Mouse (Mus musculus) limb, embryonic 11.5 days (tissue): ENCODE measurements around the gene Atp6v1a. TPM values are rescaled to one million over a fixed set of nuclear protein-coding genes. Genes with fewer than 3 reads are reported as not detected.

Experiments
- ATAC-seq: fragments of 200-750 bp; cut with Nextera tagmentation; 2 replicates; pipeline ENCODE4 v1.8.0; 2017; ENCODE audit warnings: low read depth; ENCODE audit not compliant: insufficient number of reproducible peaks, low FRiP score, low TSS enrichment
- DNase-seq: peaks from one replicate; pipeline ENCODE4 v3.0.0-alpha.2; 2015; ENCODE audit warnings: low spot score
- H3K27ac ChIP-seq: fragments of 300-500 bp; sonication (generic); replicated peaks from 2 replicates; pipeline ENCODE4 v1.5.1; 2014; ENCODE audit warnings: low read depth, mild to moderate bottlenecking, low read length
- H3K27me3 ChIP-seq: fragments of 300-500 bp; sonication (generic); 2 replicates; pipeline ENCODE4 v1.6.1; 2014; ENCODE audit warnings: mild to moderate bottlenecking, low read length, mixed read lengths; ENCODE audit not compliant: control insufficient read depth, insufficient read depth
- H3K36me3 ChIP-seq: fragments of 300-500 bp; sonication (generic); 2 replicates; pipeline ENCODE4 v1.6.1; 2014; ENCODE audit warnings: mild to moderate bottlenecking, low read length, moderate library complexity, mixed read lengths; ENCODE audit not compliant: control insufficient read depth, insufficient read depth
- H3K4me1 ChIP-seq: fragments of 300-500 bp; sonication (generic); 2 replicates; pipeline ENCODE4 v1.6.1; 2014; ENCODE audit warnings: low read length, mixed read lengths; ENCODE audit not compliant: control insufficient read depth, insufficient read depth
- H3K4me2 ChIP-seq: fragments of 300-500 bp; sonication (generic); 2 replicates; pipeline ENCODE4 v1.6.1; 2014; ENCODE audit warnings: low read depth, mild to moderate bottlenecking, moderate library complexity; ENCODE audit not compliant: severe bottlenecking
- H3K4me3 ChIP-seq: fragments of 300-500 bp; sonication (generic); 2 replicates; pipeline ENCODE4 v1.5.1; 2014; ENCODE audit warnings: low read depth, low read length
- H3K9ac ChIP-seq: fragments of 300-500 bp; sonication (generic); 2 replicates; pipeline ENCODE4 v1.6.1; 2014; ENCODE audit warnings: mild to moderate bottlenecking, low read length
- H3K9me3 ChIP-seq: fragments of 300-500 bp; sonication (generic); 2 replicates; pipeline ENCODE4 v1.6.1; 2016; ENCODE audit warnings: low read length; ENCODE audit not compliant: control insufficient read depth
- WGBS: fragments of 180-500 bp; shearing (Covaris S2); extraction: QIAGEN DNeasy Blood & Tissue Kit; methylation state at CpG from one replicate; pipeline ENCODE4 v1.1.7; 2014; 5-methylcytosine and 5-hydroxymethylcytosine counted together
- polyA plus RNA-seq: library from polyadenylated mRNA; unstranded; fragments of >200 nt; fragmentation: Nextera tagmentation; extraction: Ambion mirVana; gene quantifications from 2 replicates; pipeline ENCODE4 v1.2.1, GENCODE M21; 2014

Atp6v1a gene
- polyA plus RNA-seq, 1 experiment from 2014 or later = 52.5 TPM

DNA sequence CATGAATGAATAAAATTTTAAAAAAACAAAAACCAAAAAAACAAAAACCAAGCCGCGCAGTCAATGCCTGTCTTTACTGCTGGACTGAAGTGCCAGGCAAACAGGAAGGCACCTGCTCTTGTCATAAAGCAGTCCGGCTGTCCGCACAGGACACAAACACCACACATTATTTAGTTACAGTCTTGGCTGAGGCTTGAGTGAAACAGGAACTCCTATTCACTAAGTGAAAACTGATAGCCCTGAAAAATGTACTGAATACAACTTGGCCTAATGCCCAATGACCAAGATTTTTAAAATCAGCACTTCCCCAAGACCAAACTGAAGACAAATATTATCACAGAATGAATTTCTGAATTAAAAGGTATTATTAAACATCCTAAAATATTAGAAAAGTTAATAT, 13.1 kb downstream of the Atp6v1a start:
- Histone ChIP-seq H3K36me3 (no peaks in the 10 kb centered on the region), H3K9ac (no peak overlapping the region), H3K9me3 (no peaks in the 10 kb centered on the region), H3K4me2 (no peak overlapping the region), H3K27me3 (no peaks in the 10 kb centered on the region), H3K4me1 (no peaks in the 10 kb centered on the region), H3K4me3 (no peak overlapping the region), H3K27ac (no peak overlapping the region)
- 92% methylated on average over 4 of the region's 4 CpGs for WGBS
- ATAC-seq = no peak
- no peak for DNase-seq

DNA sequence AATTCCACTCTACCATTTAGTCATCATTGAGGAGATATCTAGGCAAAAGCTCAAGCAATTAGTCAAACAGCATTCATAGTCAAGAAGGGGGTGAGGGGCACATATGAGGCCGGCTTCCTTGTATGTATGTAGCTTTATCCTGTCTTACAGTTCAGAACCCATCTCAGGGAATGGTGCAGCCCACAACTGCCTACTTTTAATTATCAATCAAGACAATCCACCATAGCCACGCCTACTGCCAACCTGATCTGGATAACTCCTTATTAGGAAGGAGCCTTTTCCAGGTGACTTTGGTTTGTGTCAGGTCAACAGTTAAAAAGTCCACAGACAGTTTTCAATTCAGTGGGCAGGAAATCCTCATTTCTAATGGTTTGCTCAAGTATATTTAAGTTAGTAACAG, 14.1 kb downstream of the Atp6v1a start:
- H3K36me3 ChIP-seq = no peaks in the 10 kb centered on the region
- no peaks in the 10 kb centered on the region for H3K9me3 ChIP-seq
- ATAC-seq = no peak
- no peak for DNase-seq
- H3K27me3 ChIP-seq = no peaks in the 10 kb centered on the region
- H3K4me2 ChIP-seq = no peak overlapping the region
- no peak overlapping the region for H3K4me3 ChIP-seq
- 89% methylated on average over 2 of the region's 2 CpGs for WGBS
- H3K27ac ChIP-seq = no peak overlapping the region
- no peak overlapping the region for H3K9ac ChIP-seq
- no peaks in the 10 kb centered on the region for H3K4me1 ChIP-seq

DNA sequence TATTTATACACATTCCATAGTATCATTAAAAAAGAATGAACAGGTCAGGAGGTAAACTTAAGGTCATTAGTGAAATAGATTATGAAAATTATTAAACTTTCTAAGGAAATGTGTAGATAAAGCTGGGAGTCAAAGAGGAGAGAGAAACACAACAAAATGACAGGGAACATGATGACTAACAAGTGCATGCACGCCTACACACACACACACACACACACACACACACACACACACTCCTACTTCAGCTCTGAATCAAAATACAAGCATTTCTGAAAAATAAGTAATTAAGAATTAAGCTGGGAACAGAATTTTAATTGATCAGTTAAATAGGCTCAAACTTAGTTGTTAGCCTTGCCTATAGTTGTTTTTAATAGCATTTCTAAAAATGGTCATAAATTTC, 14.8 kb downstream of the Atp6v1a start:
- WGBS = 89% methylated on average over 1 of the region's 1 CpGs
- ATAC-seq (no peak), DNase-seq (no peak)
- Histone ChIP-seq H3K9ac (no peak overlapping the region), H3K9me3 (no peaks in the 10 kb centered on the region), H3K4me3 (no peak overlapping the region), H3K4me1 (no peaks in the 10 kb centered on the region), H3K4me2 (no peak overlapping the region), H3K27ac (no peak overlapping the region), H3K36me3 (no peaks in the 10 kb centered on the region), H3K27me3 (no peaks in the 10 kb centered on the region)

DNA sequence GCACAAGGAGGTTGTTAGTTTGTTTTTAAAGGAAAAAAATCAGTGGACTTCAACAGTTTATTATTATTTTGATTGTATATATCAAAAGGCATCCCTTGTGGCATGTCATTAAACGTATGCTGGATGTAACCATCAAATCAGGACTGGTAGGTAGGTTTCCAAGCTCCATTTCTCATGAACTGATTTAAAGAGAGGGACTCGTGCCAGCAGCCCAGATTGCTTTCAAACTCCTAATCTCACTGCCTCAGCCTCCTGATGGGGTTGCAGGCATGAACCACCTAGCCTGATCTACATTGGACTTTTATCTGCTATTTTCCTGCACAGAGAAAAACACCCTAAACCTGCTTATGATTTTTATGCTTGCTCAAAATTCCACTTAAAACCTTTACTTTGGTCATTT, 15.7 kb downstream of the Atp6v1a start:
- DNase-seq = no peak
- H3K9me3 ChIP-seq = no peaks in the 10 kb centered on the region
- H3K27me3 ChIP-seq = no peaks in the 10 kb centered on the region
- H3K4me2 ChIP-seq = no peak overlapping the region
- H3K27ac ChIP-seq = no peak overlapping the region
- WGBS = 76% methylated on average over 2 of the region's 2 CpGs
- H3K36me3 ChIP-seq = no peaks in the 10 kb centered on the region
- ATAC-seq = no peak
- H3K4me1 ChIP-seq = no peaks in the 10 kb centered on the region
- no peak overlapping the region for H3K9ac ChIP-seq
- H3K4me3 ChIP-seq = no peak overlapping the region

DNA sequence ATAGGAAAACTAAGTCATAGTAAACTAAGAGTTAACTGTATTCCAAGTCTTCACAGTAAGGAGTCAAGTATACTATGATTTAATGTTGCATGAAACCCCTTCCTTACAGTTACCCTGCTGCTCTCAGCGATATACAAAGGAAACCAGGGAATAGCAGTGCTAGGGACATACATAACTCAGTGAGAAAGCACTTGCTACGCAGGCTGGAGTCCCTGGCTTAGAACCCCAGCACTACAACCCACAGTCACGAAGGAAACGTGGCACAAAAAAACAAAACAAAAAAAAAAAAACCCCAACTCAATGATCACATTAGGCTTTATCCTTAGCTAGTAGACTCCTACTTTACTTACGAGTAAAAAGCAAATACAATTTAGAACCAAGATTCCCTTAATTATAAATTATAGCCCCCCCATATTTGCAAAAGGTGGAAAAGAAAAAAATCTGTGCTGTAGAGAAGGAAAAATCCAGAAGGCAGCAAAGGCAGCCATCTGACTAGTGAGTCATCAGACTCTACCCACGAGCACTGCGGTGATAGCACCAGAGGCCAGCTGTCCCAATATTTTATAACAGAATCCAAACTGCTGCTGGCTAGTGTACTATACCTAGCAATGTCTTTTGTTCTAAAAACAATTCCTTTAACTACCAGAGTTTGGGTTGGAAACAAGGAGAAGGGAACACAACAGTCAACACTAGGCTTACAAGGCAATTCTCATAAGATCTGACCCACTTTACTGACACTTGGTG, 16.4 kb downstream of the Atp6v1a start:
- DNase-seq = no peak
- H3K9ac ChIP-seq = no peak overlapping the region
- no peak overlapping the region for H3K4me2 ChIP-seq
- H3K36me3 ChIP-seq = no peaks in the 10 kb centered on the region
- H3K27me3 ChIP-seq = no peaks in the 10 kb centered on the region
- H3K4me1 ChIP-seq = no peaks in the 10 kb centered on the region
- ATAC-seq = no peak
- 89% methylated on average over 7 of the region's 7 CpGs for WGBS
- H3K27ac ChIP-seq = no peak overlapping the region
- H3K9me3 ChIP-seq = no peaks in the 10 kb centered on the region
- no peak overlapping the region for H3K4me3 ChIP-seq

DNA sequence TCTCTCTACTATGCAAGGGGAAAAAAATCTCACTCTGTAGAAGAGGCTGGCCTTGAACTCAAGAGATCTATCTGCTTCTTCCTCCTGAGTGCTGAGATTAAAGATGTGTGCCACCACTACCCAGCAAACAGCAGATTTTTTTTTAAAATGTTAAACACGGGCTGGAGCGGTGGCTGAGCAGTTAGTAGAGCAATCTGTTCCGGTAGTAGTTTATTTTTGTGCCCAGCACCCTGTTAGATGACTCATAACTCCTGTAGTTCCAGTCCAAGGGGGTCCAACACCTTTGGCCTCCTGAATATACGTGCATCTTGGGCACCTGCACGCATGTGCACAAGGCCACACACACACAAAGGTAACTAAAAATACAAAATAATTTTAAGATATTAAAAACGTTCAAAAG, 16.9 kb downstream of the Atp6v1a start:
- Histone ChIP-seq H3K36me3 (no peaks in the 10 kb centered on the region), H3K27me3 (no peaks in the 10 kb centered on the region), H3K9ac (no peak overlapping the region), H3K4me3 (no peak overlapping the region), H3K4me2 (no peak overlapping the region), H3K27ac (no peak overlapping the region), H3K4me1 (no peaks in the 10 kb centered on the region), H3K9me3 (no peaks in the 10 kb centered on the region)
- ATAC-seq = no peak
- 90% methylated on average over 6 of the region's 6 CpGs for WGBS
- no peak for DNase-seq

DNA sequence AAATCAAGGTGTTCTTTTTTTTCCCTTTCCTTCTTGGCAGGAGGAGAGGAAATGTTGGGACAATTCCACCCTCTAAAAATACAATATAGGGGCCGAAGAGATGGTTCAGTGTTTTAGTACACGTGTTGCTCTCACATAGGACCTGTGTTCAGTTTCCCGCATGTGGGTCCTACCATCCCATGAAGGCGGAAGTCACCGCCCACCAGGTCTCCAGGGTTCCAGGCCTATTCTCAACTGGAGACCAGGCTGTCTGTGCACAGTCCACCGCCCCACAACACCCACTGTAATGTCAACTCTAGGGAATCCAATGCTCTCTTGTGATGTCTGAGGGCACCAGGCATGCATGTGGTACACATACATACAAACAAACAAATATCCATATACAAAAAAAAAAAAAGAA, 17.4 kb downstream of the Atp6v1a start:
- DNase-seq (no peak), ATAC-seq (no peak)
- H3K9me3 ChIP-seq = no peaks in the 10 kb centered on the region
- 93% methylated on average over 6 of the region's 6 CpGs for WGBS
- H3K27ac ChIP-seq = no peak overlapping the region
- H3K36me3 ChIP-seq = no peaks in the 10 kb centered on the region
- no peaks in the 10 kb centered on the region for H3K27me3 ChIP-seq
- H3K4me3 ChIP-seq = no peak overlapping the region
- H3K9ac ChIP-seq = no peak overlapping the region
- no peaks in the 10 kb centered on the region for H3K4me1 ChIP-seq
- no peak overlapping the region for H3K4me2 ChIP-seq

DNA sequence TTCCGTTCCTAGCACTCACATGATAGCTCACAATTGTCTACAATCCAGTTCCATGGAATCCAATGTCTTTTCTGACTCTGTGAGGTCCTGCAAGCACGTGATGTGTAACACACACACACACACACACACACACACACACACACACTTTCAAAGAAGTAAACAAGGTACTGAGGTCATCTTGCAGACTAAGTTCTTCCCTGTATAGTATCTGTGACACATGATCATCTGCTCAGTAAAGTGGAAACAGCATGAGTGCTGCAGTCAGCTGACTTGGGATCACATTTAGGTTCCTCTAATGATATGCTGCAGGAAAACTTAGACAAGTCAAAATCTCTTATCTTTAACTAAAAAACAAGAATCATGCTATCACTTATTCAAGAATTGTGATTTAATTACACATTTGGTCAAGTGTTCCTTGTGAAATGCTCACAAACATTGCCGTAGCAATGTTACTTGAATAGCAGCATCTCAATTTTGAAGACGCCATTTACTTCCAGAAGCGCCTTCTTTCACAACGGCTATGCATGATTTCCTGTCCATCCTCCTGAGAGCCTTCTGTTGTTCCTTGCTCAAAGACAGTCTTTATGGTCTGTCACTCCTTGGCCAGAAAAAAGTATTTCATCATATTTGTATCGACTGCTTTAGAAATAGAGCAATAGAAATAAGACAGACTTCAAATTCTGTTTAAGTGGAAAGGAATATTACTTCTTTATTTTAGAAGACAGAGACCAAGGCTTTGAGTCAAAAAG, 19.6 kb downstream of the Atp6v1a start:
- Histone ChIP-seq H3K4me2 (no peak overlapping the region), H3K4me3 (no peak overlapping the region), H3K36me3 (no peaks in the 10 kb centered on the region), H3K27ac (no peak overlapping the region), H3K27me3 (no peaks in the 10 kb centered on the region), H3K9ac (no peak overlapping the region), H3K9me3 (no peaks in the 10 kb centered on the region), H3K4me1 (no peaks in the 10 kb centered on the region)
- DNase-seq (no peak), ATAC-seq (no peak)
- WGBS = 90% methylated on average over 7 of the region's 7 CpGs
